Mouse (Mus musculus): Measurements from ENCODE around the gene Fbxo6.
A peak's percentile ranks its signal among the peaks of the same experiment; 100 is the strongest.
"Not testable (repeated sequence)": the region's sequence is repeated elsewhere in the genome, so short reads cannot be mapped to it uniquely, and the experiment has no call there.

Fbxo6 gene

DNA sequence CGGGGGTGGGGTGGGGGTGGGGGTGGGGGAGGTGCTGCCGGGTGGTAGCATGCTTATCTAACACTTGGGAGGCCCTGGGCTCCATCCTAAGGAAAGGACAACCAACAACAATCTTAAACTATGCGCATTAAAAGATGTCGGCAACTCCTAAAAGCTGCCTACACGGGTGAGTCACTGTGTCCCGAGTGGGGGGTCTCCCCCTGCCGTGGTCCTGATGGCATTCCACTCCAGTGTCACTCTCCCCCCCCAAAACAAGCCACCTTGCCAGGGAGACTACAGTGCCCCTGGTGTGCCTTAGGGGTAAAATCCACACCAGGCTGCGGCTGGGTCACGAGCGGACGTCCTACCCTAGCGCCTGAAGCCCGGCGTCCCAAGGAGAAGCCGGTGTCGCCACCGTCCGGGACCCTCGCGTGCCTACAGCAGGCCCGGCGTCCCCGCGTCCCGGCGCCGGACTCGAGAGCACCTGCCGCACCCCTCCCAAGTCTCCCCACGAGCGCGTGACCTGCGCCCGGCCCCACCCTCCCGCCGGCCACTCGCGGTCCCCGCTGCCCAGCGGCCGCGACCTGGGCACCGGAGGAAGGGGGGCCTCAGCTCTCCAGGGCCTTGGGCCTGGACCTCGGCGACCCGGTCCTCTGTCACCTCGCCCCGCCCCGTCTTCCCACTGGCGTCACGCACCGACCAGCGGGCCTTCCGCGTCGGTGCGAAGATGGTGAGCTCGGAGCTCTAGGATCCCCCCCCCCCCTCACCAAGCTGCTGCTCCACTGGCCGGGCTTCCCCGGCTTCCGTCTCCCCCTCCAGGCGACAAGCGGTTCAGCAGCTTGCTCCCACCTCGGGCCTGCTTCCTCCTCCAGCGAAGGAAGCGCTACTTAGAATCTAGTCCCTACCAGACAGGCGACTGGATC lies at the start of gene Fbxo6:
Gene Fbxo6, minus strand, starts transcription at position 874 of the 902 bp plus-strand sequence.
- peak; percentile 74 for DNase-seq (ENCODE audit: low spot score)

DNA sequence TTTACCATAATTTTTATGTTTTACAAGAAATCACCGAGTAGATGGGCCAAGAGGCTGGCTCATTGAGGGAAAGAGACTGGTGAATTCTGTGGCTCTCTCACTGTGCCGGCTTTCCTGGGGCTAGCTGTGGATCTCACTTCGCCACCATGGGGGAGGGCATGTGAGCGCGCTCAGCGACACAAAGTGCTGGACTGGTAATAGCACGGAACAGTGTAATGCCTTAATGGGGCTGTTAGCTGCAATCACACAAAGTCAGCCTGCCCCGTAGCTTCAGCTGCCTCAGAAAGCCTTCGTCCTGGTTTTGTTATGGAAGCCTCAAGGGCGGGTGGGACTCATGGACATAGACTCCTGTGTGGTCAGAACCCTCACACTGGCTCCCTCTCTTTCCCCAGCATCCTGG lies 46.8 kb upstream of the Fbxo6 start:
- no peak for DNase-seq (ENCODE audit: low spot score)

DNA sequence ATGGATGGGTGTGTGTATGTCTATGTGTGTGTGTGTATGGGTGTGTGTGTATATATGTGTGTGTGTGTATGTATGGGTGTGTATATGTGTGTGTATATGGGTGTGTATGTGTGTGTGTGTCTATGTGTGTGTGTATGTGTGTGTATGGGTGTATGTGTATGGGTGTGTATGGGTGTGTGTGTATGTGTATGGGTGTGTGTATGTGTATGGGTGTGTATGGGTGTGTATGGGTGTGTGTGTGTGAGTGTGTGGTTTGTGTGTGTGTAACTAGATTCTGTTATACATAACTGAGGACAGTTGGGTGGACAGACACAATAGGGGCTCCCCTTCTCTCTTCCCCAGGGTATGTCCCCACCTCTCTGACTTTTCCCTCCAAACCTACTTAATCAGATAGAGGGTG lies 42.5 kb upstream of the Fbxo6 start:
- DNase-seq (ENCODE audit: low spot score) = no peak

DNA sequence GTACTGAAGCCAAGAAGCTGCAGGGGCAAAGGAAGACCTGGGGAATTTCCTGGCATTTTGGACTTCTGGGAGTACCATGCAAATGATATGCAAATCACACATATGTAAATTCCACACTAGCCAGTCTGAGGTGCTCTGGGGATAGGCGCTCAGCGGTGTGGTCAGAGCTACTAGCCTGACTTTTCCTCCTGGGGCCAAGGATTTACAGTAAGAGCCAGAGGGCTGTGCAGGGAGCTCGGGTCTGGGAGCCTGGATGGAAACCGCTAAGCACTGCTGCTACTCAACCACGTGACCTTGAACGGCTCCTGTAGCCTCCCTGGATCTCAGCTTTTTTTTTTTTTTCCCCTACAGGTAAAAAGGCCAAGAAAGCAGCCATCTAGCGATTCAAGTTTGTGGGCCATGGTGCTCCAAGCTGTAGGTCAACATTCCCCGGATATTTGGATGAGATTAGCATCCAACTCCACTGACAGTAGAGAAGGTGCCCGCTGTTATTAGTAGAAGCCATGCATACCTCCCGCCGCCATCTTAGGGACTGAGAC lies 40.8 kb upstream of the Fbxo6 start:
- no peak for DNase-seq (ENCODE audit: low spot score)

DNA sequence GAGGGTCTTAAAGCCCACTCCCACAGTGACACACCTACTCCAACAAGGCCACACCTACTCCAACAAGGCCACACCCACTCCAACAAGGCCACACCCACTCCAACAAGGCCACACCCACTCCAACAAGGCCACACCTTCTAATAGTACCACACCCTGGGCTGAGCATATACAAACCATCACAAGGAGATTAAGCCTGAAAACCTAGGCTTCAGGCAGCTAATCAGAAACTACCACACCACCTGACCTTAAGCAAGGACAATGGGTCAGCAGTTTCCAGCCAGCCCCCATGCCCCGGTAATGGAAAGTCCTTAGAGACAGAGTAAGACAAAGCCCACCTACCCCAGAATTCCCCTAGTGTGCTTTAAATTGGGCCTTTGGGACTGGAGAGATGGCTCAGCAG lies 36.8 kb upstream of the Fbxo6 start:
- not testable (repeated sequence) for DNase-seq (ENCODE audit: low spot score)

DNA sequence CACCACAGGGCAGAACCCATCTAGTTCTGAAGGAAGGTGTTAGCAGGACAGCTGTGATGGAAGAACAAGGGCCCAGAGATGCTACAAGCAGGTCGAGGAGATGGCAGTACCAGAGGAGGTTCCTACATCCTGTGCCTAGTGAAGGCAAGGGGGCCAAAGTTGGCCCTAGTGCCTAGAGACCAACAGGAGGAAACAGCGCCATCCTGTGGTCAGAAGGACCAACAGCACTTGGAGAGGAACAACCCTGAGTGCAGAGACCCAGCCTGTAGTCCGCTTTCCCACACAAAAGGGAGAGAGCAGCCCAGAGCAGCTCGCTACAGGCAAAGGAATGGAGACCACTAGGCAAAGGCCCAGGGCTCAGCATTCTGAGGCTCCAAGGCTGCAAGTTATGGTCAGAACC lies 33.9 kb upstream of the Fbxo6 start:
- DNase-seq (ENCODE audit: low spot score) = no peak

DNA sequence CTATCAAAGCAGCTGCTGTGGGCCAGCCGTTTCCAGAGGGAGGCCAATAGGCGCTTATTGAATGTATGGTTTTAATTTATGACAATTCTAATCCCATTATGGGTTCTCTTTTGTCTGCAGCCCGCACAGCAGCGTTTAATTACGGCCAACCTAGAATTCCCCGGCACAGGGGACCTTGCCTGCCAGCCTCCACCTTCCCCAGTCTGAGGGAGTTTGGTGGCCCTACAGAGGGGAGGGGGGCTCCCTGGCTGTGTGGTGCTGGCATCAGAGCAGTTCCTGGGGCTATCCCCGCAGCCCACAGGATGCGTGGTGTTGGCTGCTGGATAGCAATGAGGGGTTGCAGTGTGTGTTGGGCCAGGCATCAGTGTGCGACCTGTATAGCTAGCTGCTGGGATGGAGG lies 32.6 kb upstream of the Fbxo6 start:
- DNase-seq (ENCODE audit: low spot score) = no peak

DNA sequence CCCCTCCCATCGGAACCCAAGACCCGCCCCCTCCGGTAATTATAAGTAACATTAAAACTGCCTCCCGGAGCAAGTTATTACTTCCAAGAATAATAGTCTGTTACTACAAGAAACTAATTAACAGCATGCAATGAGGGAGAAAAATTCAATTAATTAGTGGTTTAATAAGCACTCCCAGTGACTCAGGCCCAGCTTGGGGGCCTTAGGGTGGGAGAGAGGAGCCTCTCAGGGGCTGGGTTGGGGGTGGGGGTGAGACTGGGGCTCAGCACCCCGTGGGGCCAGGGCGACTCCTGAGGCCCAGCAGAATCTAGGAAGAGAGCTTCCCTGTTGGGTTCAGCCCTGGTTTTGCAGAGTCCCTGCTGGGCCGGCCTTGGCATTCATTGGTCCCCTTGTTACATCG lies 30.4 kb upstream of the Fbxo6 start:
- DNase-seq (ENCODE audit: low spot score) = no peak

DNA sequence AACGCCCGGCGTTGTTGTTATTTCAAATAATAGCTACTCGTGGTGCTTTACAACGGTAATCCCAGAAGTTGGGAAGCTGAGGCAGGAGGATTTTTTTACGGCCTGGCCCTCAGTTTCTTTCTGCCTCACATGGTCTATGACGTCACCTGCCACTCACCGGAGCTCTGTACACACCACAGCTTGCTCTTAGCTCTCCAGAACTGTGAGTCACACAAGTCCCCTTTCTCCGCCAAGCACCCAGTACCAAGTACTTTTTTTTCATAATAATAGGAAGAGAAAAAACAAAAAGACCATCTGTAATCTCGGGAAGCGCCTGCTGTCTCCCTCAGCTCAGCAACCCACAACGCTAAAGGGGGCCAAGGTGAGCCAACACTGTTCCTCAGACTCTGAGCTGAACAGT lies 29.5 kb upstream of the Fbxo6 start:
- DNase-seq (ENCODE audit: low spot score) = no peak

DNA sequence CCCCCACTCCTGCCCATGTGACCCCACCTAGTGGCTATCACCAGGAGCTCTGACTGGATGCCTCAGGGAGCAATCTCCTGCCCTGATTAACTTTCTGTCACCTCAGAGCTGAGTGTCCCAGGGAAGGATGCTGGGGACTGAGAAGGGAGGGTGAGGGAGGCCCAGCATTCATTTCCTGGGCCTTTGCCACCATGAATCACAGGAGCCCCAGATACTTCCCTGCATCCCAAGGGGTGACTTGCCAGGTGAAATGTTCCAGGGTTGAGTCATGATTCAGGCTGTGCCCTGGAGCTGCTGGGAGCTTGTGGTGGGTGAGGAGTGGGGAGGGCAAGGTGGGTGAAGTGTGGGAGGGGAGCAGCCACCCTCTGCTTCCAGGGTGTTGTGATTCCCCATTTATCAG lies 25.8 kb upstream of the Fbxo6 start:
- DNase-seq (ENCODE audit: low spot score) = no peak

DNA sequence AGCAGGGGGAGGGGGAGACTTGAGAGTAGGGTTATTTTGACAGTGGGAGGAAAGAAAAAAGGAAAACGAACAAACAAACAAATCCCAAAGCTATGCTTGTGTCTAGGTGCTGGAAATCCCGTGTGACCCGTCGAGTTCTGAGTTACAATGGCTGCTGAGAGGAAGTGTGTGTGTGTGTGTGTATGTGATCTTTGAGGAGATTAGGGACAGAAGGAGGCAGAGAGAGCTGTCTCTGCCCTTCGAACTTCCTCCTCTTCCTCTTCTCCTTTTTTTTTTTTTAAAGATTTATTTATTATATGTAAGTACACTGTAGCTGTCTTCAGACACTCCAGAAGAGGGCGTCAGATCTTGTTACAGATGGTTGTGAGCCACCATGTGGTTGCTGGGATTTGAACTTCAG lies 24.7 kb upstream of the Fbxo6 start:
- not testable (repeated sequence) for DNase-seq (ENCODE audit: low spot score)

DNA sequence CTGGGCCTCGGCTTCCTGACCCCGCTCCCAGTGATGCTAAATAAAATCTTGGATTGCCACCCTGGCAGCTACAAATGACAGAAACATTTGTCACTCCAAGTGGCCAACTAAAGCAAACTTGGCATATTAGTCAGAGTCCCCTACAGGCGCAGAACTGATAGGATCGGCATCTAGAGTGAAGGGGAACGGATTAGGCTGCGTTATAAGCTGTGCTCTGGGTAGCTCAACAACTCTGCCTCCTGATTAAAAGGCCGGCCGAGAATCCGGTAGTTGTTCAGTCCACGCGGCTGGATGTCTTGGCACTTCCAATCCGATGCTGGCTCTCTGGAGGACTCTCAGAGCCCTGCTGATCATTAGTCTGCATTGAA lies 22.5 kb upstream of the Fbxo6 start:
- no peak for DNase-seq (ENCODE audit: low spot score)

DNA sequence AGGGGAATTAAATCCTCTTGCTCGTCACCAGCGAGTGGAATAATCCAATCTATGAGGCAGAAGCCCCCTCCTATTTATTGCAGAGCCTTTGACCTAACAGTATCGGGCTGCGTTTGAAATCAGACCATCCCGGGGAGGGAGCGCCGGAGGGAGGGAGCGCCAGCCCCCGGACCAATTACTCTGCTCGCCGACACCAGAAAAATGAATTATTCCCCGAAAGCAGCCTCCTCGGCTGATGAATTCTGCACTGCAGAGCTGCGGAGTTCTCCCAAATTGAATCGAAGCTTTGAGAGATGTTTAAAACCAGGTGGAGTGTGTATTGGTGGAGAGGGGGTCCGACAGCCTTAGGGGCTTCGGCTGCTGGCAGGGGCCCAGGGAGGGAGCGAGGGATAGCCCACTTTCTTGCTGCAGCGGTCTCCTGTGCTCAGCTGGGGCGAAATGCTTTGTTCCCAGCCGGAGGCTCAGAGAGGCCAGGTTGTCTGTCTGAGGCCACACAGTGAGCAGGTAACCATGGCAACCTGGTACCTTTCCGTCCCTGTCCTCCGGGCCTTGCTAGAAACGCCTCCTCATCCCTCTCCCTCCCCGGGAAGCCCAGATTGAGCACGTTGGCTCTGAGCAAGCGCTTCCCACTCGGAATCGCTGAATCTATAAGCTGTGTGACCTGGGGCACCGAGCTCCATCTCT lies 22.0 kb upstream of the Fbxo6 start:
- DNase-seq (ENCODE audit: low spot score) = no peak

DNA sequence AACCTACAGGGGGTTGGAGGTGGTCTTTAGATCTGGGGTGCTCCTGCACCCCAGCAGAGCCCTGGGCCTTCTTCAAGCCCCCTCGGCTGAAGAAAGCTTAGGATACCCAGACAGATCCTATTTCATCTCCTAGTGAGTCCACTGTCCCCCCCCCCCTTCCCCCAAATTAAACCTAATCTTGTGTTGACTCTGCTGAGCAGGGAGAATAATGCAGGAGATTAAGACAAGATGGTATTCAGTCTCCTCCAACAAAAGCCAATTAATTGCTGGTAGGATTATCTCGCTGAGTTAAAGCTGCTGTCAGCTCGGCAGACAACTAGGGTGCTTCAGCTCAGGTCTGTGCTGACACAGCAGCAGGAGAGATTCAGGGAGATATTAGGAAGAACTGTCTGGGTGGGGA lies 19.3 kb upstream of the Fbxo6 start:
- DNase-seq (ENCODE audit: low spot score) = no peak

DNA sequence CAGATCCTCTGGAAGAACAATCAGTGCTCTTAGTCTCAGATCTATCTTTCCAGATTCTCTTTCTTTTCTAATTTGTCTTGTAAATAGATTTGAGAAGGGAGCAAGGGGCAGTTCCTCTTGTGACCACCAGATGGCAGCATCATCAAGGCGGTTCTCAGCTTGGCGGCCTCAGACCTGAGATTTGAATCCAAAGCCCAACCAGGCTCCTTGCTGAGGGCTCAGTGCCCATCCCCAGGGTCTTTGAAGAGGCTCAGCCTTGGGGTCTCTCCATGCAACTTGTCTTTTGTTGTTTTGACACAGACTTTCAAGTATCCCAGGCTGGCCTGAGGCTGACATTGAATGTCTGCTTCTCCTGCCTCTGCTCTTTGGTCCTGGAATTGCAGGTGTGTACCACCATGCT lies 18.9 kb upstream of the Fbxo6 start:
- DNase-seq (ENCODE audit: low spot score) = peak; percentile 36

DNA sequence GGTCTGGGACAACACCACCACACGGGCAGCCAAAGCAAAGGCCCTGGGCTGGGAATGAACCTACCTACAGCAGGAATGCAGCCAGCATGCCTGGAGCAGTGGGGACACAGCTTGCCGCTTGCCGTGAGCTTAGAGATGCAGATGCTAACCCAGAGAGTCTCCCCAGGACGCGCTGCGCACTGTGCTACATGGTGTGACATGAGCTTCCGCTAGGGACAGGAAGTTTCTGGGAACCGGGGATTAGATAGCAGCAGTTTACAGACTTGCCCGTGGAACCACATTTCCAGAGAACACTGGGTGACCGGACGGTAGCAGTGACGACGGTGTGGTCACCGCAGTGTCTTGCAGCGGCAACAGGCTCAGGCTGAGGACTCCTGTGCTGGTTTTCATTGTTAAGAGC lies 17.6 kb upstream of the Fbxo6 start:
- DNase-seq (ENCODE audit: low spot score) = no peak

DNA sequence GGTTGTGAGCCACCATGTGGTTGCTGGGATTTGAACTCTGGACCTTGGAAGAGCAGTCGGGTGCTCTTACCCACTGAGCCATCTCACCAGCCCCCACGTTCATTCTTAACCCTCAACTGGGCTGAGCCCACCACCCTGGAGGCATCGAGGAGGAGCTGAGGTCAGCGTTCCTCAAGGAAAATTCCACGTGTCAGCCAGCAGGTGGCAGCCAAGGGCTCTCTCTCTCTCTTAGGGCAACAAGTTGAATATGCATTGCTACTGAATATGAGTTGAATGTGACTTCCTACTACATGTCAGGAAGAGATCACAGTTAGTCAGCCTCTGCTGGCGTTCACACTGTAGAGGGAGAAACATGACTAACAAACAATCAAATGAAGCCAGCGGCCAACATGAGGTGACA lies 16.3 kb upstream of the Fbxo6 start:
- peak; percentile 33 for DNase-seq (ENCODE audit: low spot score)

DNA sequence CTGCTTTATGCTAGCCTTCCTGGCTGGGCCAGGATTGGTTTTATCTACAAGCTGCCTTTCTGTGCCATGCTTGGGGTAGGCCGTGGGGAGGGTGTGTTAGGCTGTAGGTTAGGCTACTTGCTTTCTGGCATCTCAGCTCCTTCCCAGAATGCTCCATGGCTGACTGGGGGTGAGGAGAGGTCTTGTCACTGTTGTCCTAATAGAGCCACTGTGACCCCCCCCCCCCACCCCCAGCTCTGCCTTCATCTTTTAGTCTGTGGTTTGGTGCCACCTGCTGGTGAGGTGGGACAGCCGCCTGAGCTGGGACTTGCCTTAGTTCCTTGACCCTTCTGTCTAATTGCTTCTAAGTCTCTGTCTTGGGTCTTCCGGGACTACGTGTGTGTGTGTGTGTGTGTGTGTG lies 15.0 kb upstream of the Fbxo6 start:
- peak; percentile 46 for DNase-seq (ENCODE audit: low spot score)

DNA sequence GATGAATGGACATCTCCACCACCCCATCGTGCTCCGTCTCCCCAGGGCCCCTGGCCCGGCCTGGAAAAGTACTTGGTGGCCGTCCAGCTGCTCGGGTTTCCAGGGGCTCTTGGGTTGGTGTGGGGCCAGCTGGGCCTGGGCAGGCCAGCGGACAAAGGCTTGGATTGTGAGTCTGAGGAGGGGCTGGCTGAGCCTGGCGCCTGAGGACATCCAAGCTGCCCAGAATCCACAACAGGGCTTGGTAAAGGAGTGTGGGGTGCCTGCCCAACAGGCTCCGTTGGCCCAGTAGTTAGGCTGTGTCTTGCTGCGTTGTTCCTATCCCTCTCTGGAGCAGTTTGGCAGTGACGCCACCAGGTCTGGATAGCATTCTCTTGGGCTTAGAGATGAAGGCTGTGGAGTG lies 14.5 kb upstream of the Fbxo6 start:
- no peak for DNase-seq (ENCODE audit: low spot score)

DNA sequence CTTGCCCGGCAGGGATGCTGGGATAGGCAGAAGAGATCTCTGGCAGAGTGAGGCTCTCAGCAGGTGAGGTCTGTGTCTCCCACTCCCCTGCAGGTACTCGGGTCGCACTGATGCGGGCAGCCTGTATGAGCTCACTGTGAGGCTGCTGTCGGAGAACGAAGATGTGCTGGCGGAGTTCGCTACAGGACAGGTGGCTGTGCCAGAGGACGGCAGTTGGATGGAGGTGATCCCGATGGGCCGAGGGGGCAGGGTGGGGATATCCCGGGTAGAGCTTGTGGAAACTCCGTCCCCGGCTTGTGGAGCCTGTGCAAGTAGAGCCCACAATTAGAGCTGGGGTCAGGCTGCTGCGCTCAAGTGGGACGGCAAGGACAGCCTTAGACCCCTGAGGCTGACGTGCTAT lies 13.6 kb upstream of the Fbxo6 start:
- no peak for DNase-seq (ENCODE audit: low spot score)

DNA sequence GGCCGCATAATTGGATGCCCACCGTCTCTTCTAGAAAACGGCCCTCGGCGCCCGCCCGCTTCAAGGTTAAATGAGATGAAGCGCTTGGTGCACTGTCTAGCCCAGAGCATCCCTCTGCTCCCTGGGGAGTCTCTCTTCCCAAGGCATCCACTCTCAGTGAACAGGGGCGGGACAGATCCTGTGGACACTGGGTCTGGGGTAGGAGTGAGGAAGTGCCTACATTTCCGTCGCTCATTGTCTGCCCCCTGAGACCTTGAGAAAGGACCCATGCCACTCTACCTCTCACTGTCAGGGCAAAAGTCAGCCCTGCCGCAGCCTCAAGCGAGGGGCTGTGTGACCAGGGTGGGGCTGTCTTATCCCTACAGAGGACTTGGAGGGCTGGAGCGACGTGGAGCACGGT lies 12.5 kb upstream of the Fbxo6 start:
- no peak for DNase-seq (ENCODE audit: low spot score)

DNA sequence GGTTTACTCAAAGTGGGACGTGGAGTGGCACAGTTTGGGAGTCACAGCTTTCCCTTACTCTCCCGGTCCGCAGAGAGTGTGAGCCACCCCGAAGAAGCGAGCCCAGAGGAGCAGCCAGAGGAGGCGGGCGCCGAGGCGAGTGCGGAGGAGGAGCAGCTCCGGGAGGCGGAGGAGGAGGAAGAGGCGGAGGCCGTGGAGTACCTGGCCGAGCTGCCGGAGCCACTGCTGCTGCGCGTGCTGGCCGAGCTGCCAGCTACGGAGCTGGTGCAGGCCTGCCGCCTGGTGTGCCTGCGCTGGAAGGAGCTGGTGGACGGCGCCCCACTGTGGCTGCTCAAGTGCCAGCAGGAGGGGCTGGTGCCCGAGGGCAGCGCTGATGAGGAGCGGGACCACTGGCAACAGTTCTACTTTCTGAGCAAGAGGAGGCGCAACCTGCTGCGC lies 12.1 kb upstream of the Fbxo6 start:
- peak; percentile 52 for DNase-seq (ENCODE audit: low spot score)

Data from ovary, postnatal 14 days (tissue).